In the genomic region with DNA sequence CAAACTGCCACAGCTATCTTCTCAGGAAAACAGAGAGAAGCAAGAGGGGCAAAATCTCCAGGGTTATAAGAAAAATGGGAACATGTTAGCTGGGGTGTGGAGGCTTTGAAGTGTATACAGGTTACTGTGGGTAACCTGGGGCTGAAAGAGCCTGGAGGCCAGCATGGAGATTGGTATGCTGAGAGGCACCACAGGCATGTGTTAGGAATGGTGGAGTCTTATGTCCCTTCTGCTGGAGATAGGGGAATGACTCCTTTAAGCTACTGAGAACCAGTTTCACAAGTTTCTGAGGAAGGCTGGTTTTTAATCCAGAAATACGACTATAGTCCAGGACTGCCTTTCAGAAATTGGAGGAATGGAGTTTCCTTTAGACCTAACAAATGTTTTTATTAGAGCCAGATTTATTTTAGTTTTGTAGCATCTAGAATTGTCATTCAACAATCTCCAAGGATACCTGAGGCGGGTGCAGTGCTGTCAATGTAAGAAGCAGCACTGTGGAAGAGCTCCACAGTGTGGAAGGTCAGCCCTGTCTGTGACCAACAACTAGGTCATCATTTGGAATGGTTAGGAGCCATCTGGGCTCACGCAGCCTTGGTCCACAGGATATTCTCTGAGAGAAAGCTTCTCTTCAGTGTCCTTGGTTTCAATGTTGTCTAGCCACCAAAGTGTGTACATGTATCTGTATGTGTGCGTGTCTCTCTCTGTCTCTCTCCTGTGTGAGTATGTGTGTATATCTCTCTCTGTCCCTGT, we compare ENCODE assay signal across 25 mouse cellular contexts. TPM values are rescaled to one million over a fixed set of nuclear protein-coding genes. Genes with fewer than 3 reads are reported as not detected.
DNase-seq lines count a peak whose midpoint lies in the region; ATAC-seq and TF ChIP-seq lines count a peak whose summit lies in the region.
"Had no signal": no experiment of that assay in that cellular context is flagged by ENCODE, and none has a peak within 500 bp of the region (broad histone marks: within the 10 kb centered on the region; RNA-seq: fewer than 3 reads in every experiment).

No protein-coding gene starts in this region.

- intact Hi-C loops in left cerebral cortex, postnatal 10 days (cut with DNase I) = no loop called here

- 0 out of 2 replicates have a peak overlapping the region, but pooled peaks have one; percentile 12 for H3K27ac ChIP-seq in liver, embryonic 13.5 days
- no peak overlapping the region for H3K27ac ChIP-seq in liver, embryonic 12.5 days
- H3K27ac ChIP-seq in stomach, postnatal 0 days (replicated peaks) = peak overlapping the region; percentile 74
- H3K27ac ChIP-seq: forebrain, embryonic 12.5 days; heart, embryonic 15.5 days; hindbrain, embryonic 13.5 days; kidney, postnatal 0 days; midbrain, embryonic 13.5 days had no signal

- WGBS in liver, embryonic 13.5 days (ENCODE audit: insufficient replicate concordance) = 78% methylated on average over 4 of the region's 4 CpGs
- 72% methylated on average over 4 of the region's 4 CpGs for WGBS in liver, embryonic 12.5 days (ENCODE audit: insufficient replicate concordance)
- WGBS in stomach, postnatal 0 days = 66% methylated on average over 4 of the region's 4 CpGs

- no peak overlapping the region for H3K9ac ChIP-seq in liver, embryonic 13.5 days
- H3K9ac ChIP-seq in liver, embryonic 12.5 days = no peak overlapping the region
- H3K9ac ChIP-seq in stomach, postnatal 0 days (ENCODE audit: low read length) = no peak overlapping the region
- H3K9ac ChIP-seq: forebrain, embryonic 12.5 days; heart, embryonic 15.5 days; hindbrain, embryonic 13.5 days; liver, postnatal 0 days; midbrain, embryonic 13.5 days had no signal

- H3K27me3 ChIP-seq in liver, embryonic 13.5 days = 0 out of 2 replicates have a peak, but pooled peaks cover 2% of the 10 kb centered on the region
- no peaks in the 10 kb centered on the region; the same call in 1 of the 2 replicates for H3K27me3 ChIP-seq in liver, embryonic 12.5 days (replicated peaks)
- H3K27me3 ChIP-seq in stomach, postnatal 0 days (ENCODE audit: control insufficient read depth, insufficient read depth, low read length) = no peaks in the 10 kb centered on the region
- H3K27me3 ChIP-seq: heart, embryonic 15.5 days had no signal

- TF ChIP-seq EP300 in stomach, postnatal 0 days (optimal IDR thresholded peaks at IDR 0.05) = no peak

- no peaks in the 10 kb centered on the region for H3K9me3 ChIP-seq in liver, embryonic 13.5 days (replicated peaks)
- no peaks in the 10 kb centered on the region for H3K9me3 ChIP-seq in liver, embryonic 12.5 days (replicated peaks)
- H3K9me3 ChIP-seq in stomach, postnatal 0 days (ENCODE audit: control insufficient read depth, low read length) = no peaks in the 10 kb centered on the region
- H3K9me3 ChIP-seq: forebrain, embryonic 12.5 days; heart, embryonic 15.5 days; hindbrain, embryonic 13.5 days; megakaryocyte, embryonic 14.5 days; midbrain, embryonic 13.5 days had no signal

- no peak overlapping the region for H3K4me3 ChIP-seq in liver, embryonic 13.5 days (replicated peaks)
- no peak overlapping the region for H3K4me3 ChIP-seq in liver, embryonic 12.5 days
- H3K4me3 ChIP-seq in stomach, postnatal 0 days (ENCODE audit: low read depth, low read length) = no peak overlapping the region
- H3K4me3 ChIP-seq: forebrain, embryonic 12.5 days; heart, embryonic 15.5 days; hindbrain, embryonic 13.5 days; megakaryocyte, embryonic 14.5 days; midbrain, embryonic 13.5 days had no signal

- ATAC-seq in liver, embryonic 13.5 days (ENCODE audit: low read depth) = no peak
- ATAC-seq in liver, embryonic 12.5 days = no peak
- ATAC-seq in stomach, postnatal 0 days (ENCODE audit: low FRiP score, low TSS enrichment) = no peak
- ATAC-seq: CD4-positive, CD25-positive, alpha-beta regulatory T cell, adult 4 months; inflammation-experienced regulatory T-cells, adult 6 months; liver, postnatal 0 days; midbrain, embryonic 13.5 days had no signal

- peak; percentile 55 for DNase-seq in adrenal gland, adult 2 months
- no peak for DNase-seq in adrenal gland, adult 8-10 months
- DNase-seq in liver, embryonic 13.5 days = no peak
- DNase-seq in lung, postnatal 10 days = peak; percentile 18
- no peak for DNase-seq in stomach, postnatal 0 days (ENCODE audit: low spot score)
- DNase-seq in left cerebral cortex, postnatal 10 days (ENCODE audit: extremely low spot score in 1 of 2, low spot score in 2 of 2) = no peak
- DNase-seq: cerebellum, adult 11 months; cerebellum, adult 9-11 months; gastrocnemius, postnatal 36 days; heart, postnatal 36 days; kidney, adult 18-20 months; layer of hippocampus, adult 9-11 months; liver, postnatal 0 days; thymus, postnatal 25 days had no signal

- peaks cover 33% of the 10 kb centered on the region for H3K4me1 ChIP-seq in liver, embryonic 13.5 days (replicated peaks)
- H3K4me1 ChIP-seq in liver, embryonic 12.5 days = peaks cover 38% of the 10 kb centered on the region
- H3K4me1 ChIP-seq in stomach, postnatal 0 days (replicated peaks; ENCODE audit: control insufficient read depth, insufficient read depth) = no peaks in the 10 kb centered on the region

- H3K4me2 ChIP-seq in liver, embryonic 13.5 days = no peak overlapping the region
- no peak overlapping the region for H3K4me2 ChIP-seq in liver, embryonic 12.5 days
- H3K4me2 ChIP-seq in stomach, postnatal 0 days (replicated peaks; ENCODE audit: low read depth) = no peak overlapping the region
- H3K4me2 ChIP-seq: forebrain, embryonic 12.5 days; heart, embryonic 15.5 days; hindbrain, embryonic 13.5 days; midbrain, embryonic 13.5 days had no signal

- TF ChIP-seq CTCF in stomach, postnatal 0 days (IDR thresholded peaks at IDR 0.05; ENCODE audit: low read depth) = no peak

- H3K36me3 ChIP-seq in liver, embryonic 13.5 days = no peaks in the 10 kb centered on the region
- no peaks in the 10 kb centered on the region for H3K36me3 ChIP-seq in liver, embryonic 12.5 days
- no peaks in the 10 kb centered on the region for H3K36me3 ChIP-seq in stomach, postnatal 0 days (ENCODE audit: control insufficient read depth, insufficient read depth, low read length)
- H3K36me3 ChIP-seq: forebrain, embryonic 12.5 days; heart, embryonic 15.5 days; hindbrain, embryonic 13.5 days; midbrain, embryonic 13.5 days had no signal

RNA-seq across cellular contexts. Expression of gene Liph, which starts 4.7 kb away (rescaled TPM):
- under 1 TPM; 0.26 to 0.79 TPM for total RNA-seq in adrenal gland, adult 2 months (2021)
- 0.03 TPM in 1 of 2 replicates, not detected in the other for polyA plus RNA-seq in adrenal gland, adult 2 months (2012; rRNA removed)
- total RNA-seq in adrenal gland, adult 8-10 months (2022) = under 1 TPM; 0.13 to 0.31 (median 0.14) TPM
- polyA plus RNA-seq in liver, embryonic 13.5 days (2015; fragmentation: Nextera tagmentation; extraction: Ambion mirVana) = 1.3 and 1.8 TPM in 2 replicates
- polyA plus RNA-seq in liver, embryonic 12.5 days (2016; fragmentation: Nextera tagmentation; extraction: Ambion mirVana) = 1.0 and 1.4 TPM in 2 replicates
- polyA plus RNA-seq in stomach, postnatal 0 days (2015; fragmentation: Nextera tagmentation; extraction: Ambion mirVana) = 34.6 and 35.2 TPM in 2 replicates
- total RNA-seq in left cerebral cortex, postnatal 10 days (2021) = under 1 TPM; 0.24 to 0.36 TPM
- total RNA-seq: common myeloid progenitor, adult 5-6 weeks; gastrocnemius, postnatal 36 days; heart, postnatal 36 days; monocyte, adult 5-6 weeks had no signal

RNA-seq across cellular contexts. Expression of gene Senp2, which starts 9.2 kb away (rescaled TPM):
- 10 to 100 TPM; 33.0 to 64.4 TPM for total RNA-seq in adrenal gland, adult 2 months (2021)
- 3.6 and 3.7 TPM in 2 replicates for polyA plus RNA-seq in adrenal gland, adult 2 months (2012; rRNA removed)
- total RNA-seq in adrenal gland, adult 8-10 months (2022) = 10 to 100 TPM; 39.6 to 51.4 (median 44.3) TPM
- 35.2 and 44.1 TPM in 2 replicates for polyA plus RNA-seq in liver, embryonic 13.5 days (2015; fragmentation: Nextera tagmentation; extraction: Ambion mirVana)
- polyA plus RNA-seq in liver, embryonic 12.5 days (2016; fragmentation: Nextera tagmentation; extraction: Ambion mirVana) = 55.9 and 59.5 TPM in 2 replicates
- 18.8 and 19.2 TPM in 2 replicates for polyA plus RNA-seq in stomach, postnatal 0 days (2015; fragmentation: Nextera tagmentation; extraction: Ambion mirVana)
- 10 to 100 TPM; 88.2 to 93.6 TPM for total RNA-seq in left cerebral cortex, postnatal 10 days (2021)

RNA-seq across cellular contexts. Expression of gene Tmem41a, which starts 52.8 kb away (rescaled TPM):
- total RNA-seq in adrenal gland, adult 2 months (2021) = 10 to 100 TPM; 13.6 to 23.5 TPM
- 12.9 and 15.2 TPM in 2 replicates for polyA plus RNA-seq in adrenal gland, adult 2 months (2012; rRNA removed)
- 10 to 100 TPM; 19.7 to 29.3 (median 22.6) TPM for total RNA-seq in adrenal gland, adult 8-10 months (2022)
- 27.2 and 31.1 TPM in 2 replicates for polyA plus RNA-seq in liver, embryonic 13.5 days (2015; fragmentation: Nextera tagmentation; extraction: Ambion mirVana)
- polyA plus RNA-seq in liver, embryonic 12.5 days (2016; fragmentation: Nextera tagmentation; extraction: Ambion mirVana) = 31.7 and 32.8 TPM in 2 replicates
- polyA plus RNA-seq in stomach, postnatal 0 days (2015; fragmentation: Nextera tagmentation; extraction: Ambion mirVana) = 37.6 TPM in 2 replicates
- total RNA-seq in left cerebral cortex, postnatal 10 days (2021) = 10 to 100 TPM; 19.8 to 20.5 TPM

Comparison
In these comparisons a context has a peak if more than half of its experiments do, and no peak if none do; other contexts are left out.
1. DNase-seq: peak in adrenal gland, adult 2 months (single experiment) and lung, postnatal 10 days (single experiment); none in adrenal gland, adult 8-10 months (single experiment), liver, embryonic 13.5 days (single experiment), stomach, postnatal 0 days (single experiment) and left cerebral cortex, postnatal 10 days (0 of 2).
2. RNA of gene Liph, which starts 4.7 kb away (polyA plus RNA-seq): 34.6 to 35.2 TPM in stomach, postnatal 0 days; 1.3 to 1.8 TPM in liver, embryonic 13.5 days, 1.0 to 1.4 TPM in liver, embryonic 12.5 days and 0.03 TPM in adrenal gland, adult 2 months; every median in the first group is over 10 times any median in the second.